ENCODE assay signal across 9 mouse cellular contexts in genomic region chr3:126737128-126737527, GRCm38 (mm10).
DNase-seq lines count a peak whose midpoint lies in the region.
"Had no signal": no experiment of that assay in that cellular context is flagged by ENCODE, and none has a peak within 500 bp of the region (broad histone marks: within the 10 kb centered on the region; RNA-seq: fewer than 3 reads in every experiment).

No protein-coding gene starts in this region.

- peak; percentile 34 for DNase-seq in kidney, postnatal 14 days
- no peak for DNase-seq in kidney, adult 11 months
- DNase-seq in cerebellum, postnatal 14 days, result peak; percentile 90 to 91
- peak; percentile 64 to 73 for DNase-seq in heart, adult 9 months (ENCODE audit: low spot score in 2 of 2)
- DNase-seq in lung, postnatal 10 days, result peak; percentile 15
- no peak for DNase-seq in retina, postnatal 1 day
- no peak for DNase-seq in adrenal gland, postnatal 36 days
- DNase-seq: forebrain, postnatal 0 days; thymus, adult 2 months had no signal

Comparison
In these comparisons a context has a peak if more than half of its experiments do, and no peak if none do; other contexts are left out.
1. DNase-seq: peak in kidney, postnatal 14 days (single experiment), cerebellum, postnatal 14 days (2 of 2), heart, adult 9 months (2 of 2) and lung, postnatal 10 days (single experiment); none in kidney, adult 11 months (single experiment), retina, postnatal 1 day (single experiment) and adrenal gland, postnatal 36 days (0 of 2).